Mouse (Mus musculus): ENCODE measurements around the gene Fsd1. TPM values are rescaled to one million over a fixed set of nuclear protein-coding genes. Genes with fewer than 3 reads are reported as not detected.

Gene Fsd1
- polyA plus RNA-seq, 1 experiment, result not detected

DNA sequence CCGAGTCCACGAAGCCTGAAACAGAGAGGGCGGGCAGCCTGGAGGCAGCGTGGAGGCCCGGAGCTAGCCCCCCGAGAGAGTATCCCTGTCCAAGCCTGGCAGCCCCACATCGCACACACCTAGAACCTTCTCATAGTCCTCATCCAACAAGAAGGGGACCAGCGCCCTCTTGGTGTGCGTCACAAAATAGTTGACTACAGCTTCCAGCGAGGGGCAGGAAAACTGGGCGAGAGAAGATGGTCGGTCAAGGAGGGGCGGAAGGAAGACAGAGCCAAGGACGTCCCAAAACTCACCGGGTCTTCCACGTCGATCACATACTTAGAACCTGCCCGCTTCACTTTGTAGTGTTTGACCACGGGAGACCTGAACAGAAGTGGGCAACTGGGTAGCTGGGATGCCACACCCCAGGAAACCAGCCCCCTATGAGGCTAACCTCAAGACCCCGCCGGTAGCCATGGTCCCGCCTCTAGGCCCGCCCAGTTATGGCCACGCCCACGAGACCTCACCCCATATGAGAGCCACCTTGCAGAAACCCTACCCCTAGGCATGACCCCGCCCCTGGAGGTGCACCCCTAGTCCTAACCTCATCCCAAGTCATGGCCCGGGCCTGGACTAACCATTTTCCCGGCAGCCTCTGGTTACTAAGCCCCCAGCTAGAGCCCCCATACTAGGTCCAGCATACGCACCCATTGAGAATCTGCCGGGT, 13.6 kb downstream of the Fsd1 start:
- no peak overlapping the region for H3K4me3 ChIP-seq (replicated peaks; ENCODE audit: control insufficient read depth, low read depth, low read length)
- TF ChIP-seq CTCF (IDR thresholded peaks at IDR 0.05; ENCODE audit: control insufficient read depth, insufficient read depth, low read length) (no peak), POLR2A (IDR thresholded peaks at IDR 0.05; ENCODE audit: borderline replicate concordance, control insufficient read depth, low read depth, low read length) (no peak)
- WGBS, result 32% methylated on average over 30 of the region's 30 CpGs
- H3K27ac ChIP-seq (ENCODE audit: control insufficient read depth, insufficient read depth, low read depth, low read length, poor library complexity), result no peak overlapping the region; the same call in 1 of the 2 replicates
- peaks cover 2% of the 10 kb centered on the region; the same call in 1 of the 2 replicates for H3K4me1 ChIP-seq (ENCODE audit: control insufficient read depth, insufficient read depth, low read length)

DNA sequence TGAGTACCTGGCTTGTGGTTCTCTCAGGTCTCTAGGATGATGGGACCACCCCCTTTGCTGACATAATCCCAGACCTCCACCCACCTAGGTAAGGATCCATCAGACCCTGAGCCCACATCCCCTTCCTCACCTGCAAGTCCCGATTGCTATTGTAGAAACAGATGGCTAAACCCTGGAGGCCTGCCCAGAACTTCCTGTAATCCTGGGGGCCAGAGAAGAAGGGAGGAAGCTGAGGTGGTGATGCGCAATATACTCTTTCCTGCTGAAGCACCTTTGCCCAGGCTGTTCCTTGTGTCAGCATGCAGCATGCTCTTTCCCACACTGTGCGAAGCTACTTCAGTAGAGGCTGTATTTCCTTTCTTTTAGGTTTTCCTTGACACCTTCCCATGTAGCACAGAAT, 16.7 kb downstream of the Fsd1 start:
- Histone ChIP-seq H3K4me3 (replicated peaks; ENCODE audit: control insufficient read depth, low read depth, low read length) (no peak overlapping the region), H3K4me1 (ENCODE audit: control insufficient read depth, insufficient read depth, low read length) (peaks cover 2% of the 10 kb centered on the region; the same call in 1 of the 2 replicates), H3K27ac (ENCODE audit: control insufficient read depth, insufficient read depth, low read depth, low read length, poor library complexity) (no peak overlapping the region)
- 27% methylated on average over 3 of the region's 3 CpGs for WGBS
- TF ChIP-seq POLR2A (IDR thresholded peaks at IDR 0.05; ENCODE audit: borderline replicate concordance, control insufficient read depth, low read depth, low read length), result no peak
- no peak for TF ChIP-seq CTCF (IDR thresholded peaks at IDR 0.05; ENCODE audit: control insufficient read depth, insufficient read depth, low read length)

DNA sequence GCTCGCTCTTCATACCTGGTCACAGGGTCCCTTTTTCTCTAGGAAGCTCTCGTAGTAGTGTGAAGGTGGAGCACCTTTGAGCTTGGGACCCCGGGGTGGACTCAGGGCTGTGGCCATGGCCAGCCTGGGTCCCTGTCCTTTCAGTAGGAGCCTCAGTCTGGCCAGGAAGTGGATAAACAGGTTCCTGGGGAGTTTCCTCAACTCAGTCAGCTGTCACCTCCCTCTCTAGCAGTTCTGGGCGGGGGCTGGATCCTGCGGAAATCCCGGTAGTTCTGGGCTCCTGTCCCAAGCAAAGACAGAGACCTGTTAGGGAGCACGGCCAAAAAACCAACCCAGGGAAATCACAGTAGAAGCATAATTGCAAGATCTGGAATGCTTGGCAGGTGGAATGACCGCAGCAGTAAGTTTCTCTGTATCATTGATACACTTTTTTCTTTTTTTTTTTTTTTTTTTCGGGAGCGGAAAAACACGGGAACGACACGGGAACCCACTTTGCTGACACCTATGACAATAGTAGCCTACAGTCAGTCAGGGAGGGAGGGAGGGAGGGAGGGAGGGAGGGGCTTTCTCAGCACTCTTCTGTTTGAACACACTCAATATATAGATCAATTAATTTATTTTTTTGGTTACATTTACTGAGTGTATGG, 19.2 kb downstream of the Fsd1 start, which contains the start of the genes Stap2 and Mpnd:
Gene Stap2 (minus strand): TSS at position 170 of the 647 bp plus-strand sequence.
Gene Mpnd (plus strand): TSS at position 297 of the 647 bp plus-strand sequence.
- no peak within 1 kb of the TSS for H3K27ac ChIP-seq (ENCODE audit: control insufficient read depth, insufficient read depth, low read depth, low read length, poor library complexity)
- 37% methylated on average over 13 of the region's 13 CpGs for WGBS

DNA sequence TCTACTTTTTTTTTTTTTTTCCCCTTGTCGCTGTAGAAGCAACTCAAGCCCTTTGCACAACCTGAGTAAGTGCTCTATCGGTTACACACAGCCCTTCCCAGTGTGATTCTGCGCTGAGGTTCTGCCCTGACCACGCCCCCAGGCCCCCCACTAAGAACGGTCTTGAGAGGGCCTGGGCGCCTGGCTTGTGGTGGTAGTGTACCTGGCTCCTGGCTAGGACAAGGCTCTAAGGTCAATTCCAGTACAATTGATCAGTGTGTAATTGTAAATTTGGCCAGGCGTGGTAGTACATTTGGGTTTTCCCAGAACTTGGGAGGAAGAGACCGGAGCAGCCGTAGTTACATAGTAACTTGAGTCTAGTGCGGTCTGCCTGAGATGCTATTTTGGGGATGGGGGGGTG, 20.6 kb downstream of the Fsd1 start:
- TF ChIP-seq POLR2A (IDR thresholded peaks at IDR 0.05; ENCODE audit: borderline replicate concordance, control insufficient read depth, low read depth, low read length) (no peak), CTCF (IDR thresholded peaks at IDR 0.05; ENCODE audit: control insufficient read depth, insufficient read depth, low read length) (no peak)
- H3K4me3 ChIP-seq (replicated peaks; ENCODE audit: control insufficient read depth, low read depth, low read length), result no peak overlapping the region
- peaks cover 5% of the 10 kb centered on the region; the same call in 1 of the 2 replicates for H3K4me1 ChIP-seq (ENCODE audit: control insufficient read depth, insufficient read depth, low read length)
- H3K27ac ChIP-seq (ENCODE audit: control insufficient read depth, insufficient read depth, low read depth, low read length, poor library complexity), result no peak overlapping the region
- 84% methylated on average over 10 of the region's 10 CpGs for WGBS

More for the DNA sequence above, 19.2 kb downstream of the Fsd1 start, which contains the start of the genes Stap2 and Mpnd:
- TF ChIP-seq POLR2A (IDR thresholded peaks at IDR 0.05; ENCODE audit: borderline replicate concordance, control insufficient read depth, low read depth, low read length) (no peak), CTCF (IDR thresholded peaks at IDR 0.05; ENCODE audit: control insufficient read depth, insufficient read depth, low read length) (no peak)
- peaks cover 4% of the 10 kb centered on the region; the same call in 1 of the 2 replicates for H3K4me1 ChIP-seq (ENCODE audit: control insufficient read depth, insufficient read depth, low read length)
- no peak within 1 kb of the TSS for H3K4me3 ChIP-seq (replicated peaks; ENCODE audit: control insufficient read depth, low read depth, low read length)

- Histone ChIP-seq H3K4me3 (replicated peaks; ENCODE audit: control insufficient read depth, low read depth, low read length) (no peak overlapping the region), H3K27ac (ENCODE audit: control insufficient read depth, insufficient read depth, low read depth, low read length, poor library complexity) (no peak overlapping the region), H3K4me1 (ENCODE audit: control insufficient read depth, insufficient read depth, low read length) (peaks cover 5% of the 10 kb centered on the region; the same call in 1 of the 2 replicates)
- TF ChIP-seq POLR2A (IDR thresholded peaks at IDR 0.05; ENCODE audit: borderline replicate concordance, control insufficient read depth, low read depth, low read length) (no peak), CTCF (IDR thresholded peaks at IDR 0.05; ENCODE audit: control insufficient read depth, insufficient read depth, low read length) (no peak)
- WGBS, result 43% methylated on average over 14 of the region's 14 CpGs
These were observed 21.4 kb downstream of the Fsd1 start for GRCm38 (mm10) chr17:56007444-56008355.

DNA sequence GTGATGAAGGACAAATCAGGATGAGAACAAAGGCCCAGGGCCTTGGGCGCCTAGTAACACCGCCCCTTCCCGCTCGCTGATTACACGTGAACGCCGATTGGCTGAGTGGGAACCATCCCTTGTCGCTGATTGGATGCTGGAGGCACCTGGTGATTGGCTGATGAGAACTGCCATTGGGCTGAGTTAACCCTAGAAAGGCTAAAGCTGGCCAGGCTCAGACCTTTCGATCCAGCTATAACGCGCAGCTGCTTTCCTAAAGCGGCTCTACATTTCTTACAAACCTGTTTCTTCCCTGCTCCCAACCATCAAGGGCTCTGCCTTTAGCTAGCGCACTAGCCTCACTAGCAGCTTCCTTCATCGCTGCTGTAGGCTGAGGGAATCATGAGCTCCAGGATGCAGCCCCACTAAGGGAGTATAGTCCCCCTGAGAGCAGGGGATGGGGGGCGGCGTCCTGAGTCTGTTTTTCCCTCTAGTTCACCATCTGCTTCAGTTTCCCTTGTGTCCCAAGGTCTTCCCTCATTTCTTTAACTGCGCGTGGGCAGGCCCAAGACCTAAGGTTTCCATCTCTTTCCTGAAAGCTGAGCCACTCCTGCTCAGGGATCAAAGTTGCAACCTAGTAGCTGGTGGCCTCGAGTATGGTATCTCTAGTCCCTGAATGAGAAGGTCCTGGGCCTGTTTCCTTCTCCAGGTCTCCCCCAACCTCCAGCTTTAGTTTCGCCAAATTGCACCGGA, 22.2 kb downstream of the Fsd1 start:
- Histone ChIP-seq H3K4me3 (replicated peaks; ENCODE audit: control insufficient read depth, low read depth, low read length) (peak overlapping the region; percentile 69), H3K4me1 (ENCODE audit: control insufficient read depth, insufficient read depth, low read length) (peaks cover 3% of the 10 kb centered on the region; the same call in 1 of the 2 replicates), H3K27ac (ENCODE audit: control insufficient read depth, insufficient read depth, low read depth, low read length, poor library complexity) (peak overlapping the region; percentile 59; the same call in 1 of the 2 replicates)
- WGBS, result under 1% methylated on average over 21 of the region's 21 CpGs
- TF ChIP-seq POLR2A (IDR thresholded peaks at IDR 0.05; ENCODE audit: borderline replicate concordance, control insufficient read depth, low read depth, low read length), result no peak
- no peak for TF ChIP-seq CTCF (IDR thresholded peaks at IDR 0.05; ENCODE audit: control insufficient read depth, insufficient read depth, low read length)

Measured in bone marrow, adult 2 months (tissue).